Mouse (Mus musculus) olfactory bulb, adult 2 months (tissue): ENCODE measurements at regions not wholly inside any gene's neighbourhood (a gene's known extent, or its start where the extent isn't known, plus 50 kb on each side); places are given as distances from the start of the nearest gene placed in this dataset.

Source experiments
- CTCF ChIP-seq: fragments of 200-500 bp; IDR thresholded peaks from 2 replicates; pipeline ENCODE4 v1.5.1; 2012; ENCODE audit warnings: low read depth, mild to moderate bottlenecking, low read length, moderate library complexity; ENCODE audit not compliant: insufficient read depth
- POLR2A ChIP-seq: fragments of 200-500 bp; IDR thresholded peaks from 2 replicates; pipeline ENCODE4 v1.6.1; 2012; ENCODE audit warnings: mild to moderate bottlenecking, low read depth, low read length, moderate library complexity; ENCODE audit not compliant: insufficient read depth

GRCm38 (mm10) chr3:137110485-137110884, 230.4 kb upstream of the Emcn start:
- no peak for TF ChIP-seq CTCF
- no peak for TF ChIP-seq POLR2A
